Mouse (Mus musculus) ES-E14 (cell line): Measurements from ENCODE around the gene Gm45261.

ENCODE experiments used
- CHD2 ChIP-seq: IDR thresholded peaks from 2 replicates; pipeline ENCODE4 v1.6.1; 2014; ENCODE audit warnings: mild to moderate bottlenecking, low read depth, low read length, inconsistent platforms
- HCFC1 ChIP-seq: IDR thresholded peaks from 2 replicates; pipeline ENCODE4 v1.6.1; 2012; ENCODE audit warnings: low read length, inconsistent platforms, borderline replicate concordance; ENCODE audit not compliant: insufficient read depth
- MAFK ChIP-seq: IDR thresholded peaks from 2 replicates; pipeline ENCODE4 v1.6.1; 2014; ENCODE audit warnings: mild to moderate bottlenecking, low read depth, low read length, inconsistent platforms; ENCODE audit not compliant: insufficient read depth

GRCm38 (mm10) chr1:80412521-80412920, 48.7 kb downstream of the Gm45261 start:
- TF ChIP-seq MAFK (no peak), HCFC1 (no peak), CHD2 (no peak)
